Mouse (Mus musculus) erythroblast, embryonic 14.5 days (primary cell): ENCODE data around the gene Cdc14b.

Experiments used
- GATA1 ChIP-seq: IDR thresholded peaks from 2 replicates; pipeline ENCODE4 v1.6.1; 2012; ENCODE audit warnings: low read length, inconsistent platforms, mixed read lengths
- TAL1 ChIP-seq: IDR thresholded peaks from 3 replicates; pipeline ENCODE4 v1.6.1; 2012; ENCODE audit warnings: low read length, inconsistent platforms, mixed read lengths

- TF ChIP-seq TAL1, result no peak
- TF ChIP-seq GATA1, result no peak
Observed at GRCm38 (mm10) chr13:64214891-64215290, 60.2 kb downstream of the Cdc14b start.
